Mouse (Mus musculus) Patski (cell line): Measurements from ENCODE around the gene Thada. TPM values are rescaled to one million over a fixed set of nuclear protein-coding genes. Genes with fewer than 3 reads are reported as not detected.

Experiments
- ATAC-seq: fragments of 100-300 bp; one replicate; pipeline ENCODE4 v1.8.0; 2021
- CTCF ChIA-PET: fragments of 350-600 bp; sonication (Branson Sonifier 250); formaldehyde crosslinking; loops from one replicate; lab custom pipeline; 2022; ENCODE audit warnings: inconsistent platforms; lab: Charles Lee
- POLR2A ChIA-PET: fragments of 350-600 bp; sonication (Branson Sonifier 250); formaldehyde crosslinking; loops from one replicate; lab custom pipeline; 2022; ENCODE audit warnings: antibody characterized with exemption, inconsistent platforms; lab: Charles Lee
- DNase-seq: peaks from one replicate; pipeline ENCODE4 v3.0.0-alpha.2; 2011; ENCODE audit warnings: low read depth, low spot score
- H3K27me3 ChIP-seq: fragments of 371-371 bp; one replicate; pipeline ENCODE4 v1.5.1; 2021
- CTCF ChIP-seq: fragments of 100-300 bp; IDR thresholded peaks from one replicate; pipeline ENCODE4 v1.5.1; 2021
- in situ Hi-C: fragments of 300-500 bp; cut with MboI; formaldehyde crosslinking; loops from 3 replicates; pipeline ENCODE4 v1.11.1; 2018; ENCODE audit warnings: low pct_unique_long_range_greater_than_20kb, mixed read lengths
- polyA plus RNA-seq: library from polyadenylated mRNA; unstranded; gene quantifications from one replicate; pipeline ENCODE4 v1.2.3, GENCODE M21; 2021

Gene Thada
- polyA plus RNA-seq, 1 experiment from 2014 or later, result 16.3 TPM

GRCm38 (mm10) chr17:84380340-84380739 is 85.7 kb downstream of the Thada start:
- POLR2A ChIA-PET, result no interaction called here
- DNase-seq (no peak), ATAC-seq (no peak)
- CTCF ChIA-PET, result interaction anchor here (1.8 kb wide), 1 partner anchor 136 kb away, joined by 3 read pairs; no protein-coding TSS in a partner anchor
- in situ Hi-C loops, result loop anchor here (5.0 to 10.0 kb wide), 3 partner anchors 183 to 476 kb away; no protein-coding TSS in a partner anchor
- H3K27me3 ChIP-seq, result no peaks in the 10 kb centered on the region
- TF ChIP-seq CTCF, result no peak

GRCm38 (mm10) chr17:84376882-84377281 is 89.1 kb downstream of the Thada start:
- POLR2A ChIA-PET, result no interaction called here

DNA sequence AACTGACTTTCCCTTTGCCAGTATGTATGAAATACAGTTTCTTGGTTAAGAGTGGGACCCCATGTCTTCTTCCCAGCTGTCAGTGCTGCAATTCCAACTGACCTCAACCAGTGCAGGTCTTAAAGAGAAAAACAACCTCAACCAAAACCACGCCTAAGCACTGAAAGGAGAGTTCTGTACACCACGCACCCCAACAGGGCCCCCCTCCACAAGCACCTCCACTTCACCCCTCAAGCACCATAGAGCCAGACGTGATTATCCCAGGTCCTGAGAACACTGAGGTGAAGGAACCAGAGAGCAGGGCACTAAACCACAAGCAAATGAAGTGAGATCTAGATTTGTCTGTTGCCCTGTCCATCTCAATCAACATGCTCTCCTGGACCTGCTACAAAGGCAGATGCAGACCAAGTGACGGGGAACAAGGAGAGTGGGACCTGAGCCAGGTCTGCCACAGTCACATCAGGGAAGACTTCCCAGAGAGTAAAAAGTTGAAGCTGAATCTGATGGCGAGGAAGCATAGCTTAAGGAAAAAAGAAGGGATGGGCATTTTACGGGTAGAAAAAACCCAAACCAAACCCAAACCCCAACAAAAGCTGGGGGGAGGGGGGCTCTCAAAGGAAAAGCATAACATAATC is 93.5 kb downstream of the Thada start:
- TF ChIP-seq CTCF, result no peak
- in situ Hi-C loops, result no loop called here

More at GRCm38 (mm10) chr17:84376882-84377281, 89.1 kb downstream of the Thada start:
- no peak for ATAC-seq
- TF ChIP-seq CTCF, result no peak
- in situ Hi-C loops, result no loop called here
- CTCF ChIA-PET, result interaction anchor here (0.8 kb wide), 1 partner anchor 348 kb away, joined by 3 read pairs; no protein-coding TSS in a partner anchor
- DNase-seq, result no peak
- H3K27me3 ChIP-seq, result no peaks in the 10 kb centered on the region

DNA sequence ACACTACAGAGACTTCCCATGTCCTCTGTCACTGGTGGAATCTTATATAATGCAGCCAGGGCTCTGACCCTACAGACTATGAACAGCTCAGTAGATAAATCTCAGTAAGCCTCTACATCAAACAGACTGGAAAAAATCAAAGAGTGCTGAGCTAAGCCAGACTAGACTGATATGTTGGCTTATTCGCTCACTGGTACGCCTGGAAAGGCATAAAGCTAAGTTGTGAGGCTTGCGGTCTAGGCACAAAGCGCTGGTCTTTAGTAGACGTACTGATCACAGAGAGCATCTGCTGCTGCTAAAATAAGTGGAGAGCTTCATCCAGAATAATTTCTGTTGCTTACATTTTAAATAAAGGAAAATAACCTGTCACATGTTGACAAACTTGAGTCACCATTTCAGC is 95.6 kb downstream of the Thada start:
- TF ChIP-seq CTCF, result no peak
- in situ Hi-C loops, result no loop called here
- no peaks in the 10 kb centered on the region for H3K27me3 ChIP-seq
- DNase-seq (no peak), ATAC-seq (no peak)
- CTCF ChIA-PET, result interaction anchor here (0.9 to 1.4 kb wide), 3 partner anchors 19 to 342 kb away, joined by 3 read pairs; partner anchors contain the start of gene Zfp36l2
- POLR2A ChIA-PET, result interaction anchor here (1.0 kb wide), 1 partner anchor 168 kb away, joined by 3 read pairs; no protein-coding TSS in a partner anchor

More for the DNA sequence above, 93.5 kb downstream of the Thada start:
- DNase-seq, result no peak
- no peak for ATAC-seq
- CTCF ChIA-PET, result no interaction called here
- H3K27me3 ChIP-seq, result no peaks in the 10 kb centered on the region
- POLR2A ChIA-PET, result no interaction called here

DNA sequence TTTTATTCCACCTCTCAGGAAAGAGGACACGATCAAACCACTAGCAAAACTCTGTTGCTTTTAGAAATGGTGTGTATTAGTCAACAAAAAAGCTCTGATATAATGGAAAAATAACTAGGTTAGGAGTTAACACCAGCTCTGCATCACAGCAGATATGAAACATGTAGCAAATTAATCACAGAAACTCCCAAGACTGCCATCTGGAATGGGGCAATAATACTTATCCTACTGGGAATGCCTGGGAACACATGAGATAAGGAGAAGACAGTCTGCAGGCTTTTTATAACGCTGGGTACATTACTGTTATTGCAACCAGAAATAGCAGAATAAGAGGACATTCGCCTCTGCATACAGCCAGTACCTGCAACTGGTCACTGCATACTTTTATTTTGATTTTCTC is 96.2 kb downstream of the Thada start:
- ChIA-PET CTCF (interaction anchor here (0.9 to 1.4 kb wide), 2 partner anchors 20 to 182 kb away, joined by 3 read pairs; partner anchors contain the start of gene Zfp36l2), POLR2A (no interaction called here)
- H3K27me3 ChIP-seq, result no peaks in the 10 kb centered on the region
- DNase-seq (no peak), ATAC-seq (no peak)
- in situ Hi-C loops, result no loop called here
- TF ChIP-seq CTCF, result no peak

GRCm38 (mm10) chr17:84368213-84369014 is 97.6 kb downstream of the Thada start:
- in situ Hi-C loops, result no loop called here
- DNase-seq (no peak), ATAC-seq (no peak)
- no peaks in the 10 kb centered on the region for H3K27me3 ChIP-seq
- ChIA-PET CTCF (interaction anchor here (1.0 kb wide), 1 partner anchor 16 kb away, joined by 5 read pairs; no protein-coding TSS in a partner anchor), POLR2A (no interaction called here)
- TF ChIP-seq CTCF, result no peak

DNA sequence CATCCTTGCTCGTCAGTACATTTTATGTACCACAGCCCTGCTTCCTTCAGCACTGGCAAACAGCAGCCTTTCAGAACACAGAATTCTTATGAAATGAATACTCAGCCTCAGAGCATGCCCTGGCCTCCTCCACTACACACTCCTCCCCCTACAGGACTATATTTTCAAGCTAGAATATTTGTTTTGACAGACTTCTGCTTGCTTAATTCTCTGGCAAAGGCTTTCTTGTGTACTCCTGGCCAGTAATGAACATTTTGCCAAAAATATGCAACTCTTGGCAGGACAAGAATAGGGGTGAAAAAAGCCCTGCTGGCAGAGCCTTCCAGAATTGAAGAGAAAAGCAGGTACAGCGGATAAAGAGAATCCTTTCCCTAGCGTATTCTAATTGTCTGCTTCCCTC is 98.3 kb downstream of the Thada start:
- POLR2A ChIA-PET, result no interaction called here
- in situ Hi-C loops, result no loop called here
- DNase-seq, result no peak
- no peak for ATAC-seq
- peak; percentile 27 for TF ChIP-seq CTCF
- CTCF ChIA-PET, result no interaction called here
- H3K27me3 ChIP-seq, result no peaks in the 10 kb centered on the region

DNA sequence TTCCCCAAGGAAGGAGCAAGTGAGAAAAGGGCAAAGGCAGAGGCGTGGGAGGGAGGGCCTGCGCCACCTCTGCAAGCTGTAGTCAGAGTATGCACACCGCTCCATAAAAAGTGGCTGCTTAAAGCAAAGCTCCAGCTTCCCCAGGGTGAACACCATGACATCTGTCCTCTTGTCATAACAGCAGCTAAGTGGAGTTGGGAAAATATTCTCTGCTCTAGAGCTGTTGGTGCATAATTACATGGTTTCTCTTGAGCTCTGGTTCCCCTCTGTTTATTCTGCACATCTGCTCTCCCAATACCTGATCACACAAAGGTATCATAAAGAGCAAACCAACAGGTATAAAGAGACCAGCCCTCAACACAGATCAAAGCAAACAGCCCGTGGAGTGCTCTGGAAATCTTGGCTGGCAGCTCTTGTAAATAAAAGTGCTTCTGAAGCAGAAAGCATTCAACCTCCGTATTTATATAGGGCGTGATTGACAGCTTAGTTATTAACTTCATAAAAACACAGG is 100.2 kb downstream of the Thada start:
- in situ Hi-C loops, result no loop called here
- CTCF ChIA-PET, result interaction anchor here (1.6 kb wide), 1 partner anchor 122 kb away, joined by 3 read pairs; no protein-coding TSS in a partner anchor

GRCm38 (mm10) chr17:84365006-84365716 is 100.8 kb downstream of the Thada start:
- in situ Hi-C loops, result no loop called here
- POLR2A ChIA-PET, result interaction anchor here (0.5 to 1.1 kb wide), 3 partner anchors 10 to 272 kb away, joined by 3 to 4 read pairs (median 3); no protein-coding TSS in a partner anchor
- ATAC-seq, result peak; percentile 47
- CTCF ChIA-PET, result interaction anchor here (0.6 to 1.8 kb wide), 2 partner anchors 34 to 453 kb away, joined by 3 to 4 read pairs; no protein-coding TSS in a partner anchor
- DNase-seq, result no peak
- no peak for TF ChIP-seq CTCF
- H3K27me3 ChIP-seq, result no peaks in the 10 kb centered on the region

More for the DNA sequence above, 100.2 kb downstream of the Thada start:
- H3K27me3 ChIP-seq, result no peaks in the 10 kb centered on the region
- POLR2A ChIA-PET, result interaction anchor here (0.6 to 1.1 kb wide), 2 partner anchors 9 to 31 kb away, joined by 3 read pairs; no protein-coding TSS in a partner anchor
- ATAC-seq, result peak; percentile 7
- no peak for DNase-seq
- TF ChIP-seq CTCF, result no peak
